Mouse (Mus musculus): ENCODE results near the gene Camk1d. TPM values are rescaled to one million over a fixed set of nuclear protein-coding genes. Genes with fewer than 3 reads are reported as not detected.
"Not testable (repeated sequence)": the region's sequence is repeated elsewhere in the genome, so short reads cannot be mapped to it uniquely, and the experiment has no call there.

Camk1d gene
- total RNA-seq, 1 experiment from 2014 or later = 7.4 TPM

GRCm38 (mm10) chr2:5396415-5396814, 317.9 kb downstream of the Camk1d start:
- DNase-seq = no peak

DNA sequence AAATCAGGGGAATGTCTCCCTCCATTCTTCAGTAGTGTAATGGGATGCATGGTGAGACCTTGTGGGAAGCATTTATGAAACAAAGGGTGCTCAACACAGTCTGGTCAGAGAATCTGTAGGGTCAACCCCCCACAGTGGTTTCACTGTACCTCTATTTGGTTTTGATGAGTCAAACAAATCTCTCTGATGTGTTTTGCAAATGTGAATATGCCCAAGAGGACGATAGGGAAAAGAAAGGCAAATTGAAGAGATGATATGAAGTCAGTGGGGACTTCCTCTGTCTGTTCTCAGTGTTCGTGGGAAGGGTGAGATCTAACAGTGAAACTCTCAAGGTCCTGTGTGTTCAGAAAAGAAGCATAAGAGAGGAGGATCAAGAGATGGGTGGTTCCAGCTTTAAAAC, 318.4 kb downstream of the Camk1d start:
- no peak for DNase-seq

DNA sequence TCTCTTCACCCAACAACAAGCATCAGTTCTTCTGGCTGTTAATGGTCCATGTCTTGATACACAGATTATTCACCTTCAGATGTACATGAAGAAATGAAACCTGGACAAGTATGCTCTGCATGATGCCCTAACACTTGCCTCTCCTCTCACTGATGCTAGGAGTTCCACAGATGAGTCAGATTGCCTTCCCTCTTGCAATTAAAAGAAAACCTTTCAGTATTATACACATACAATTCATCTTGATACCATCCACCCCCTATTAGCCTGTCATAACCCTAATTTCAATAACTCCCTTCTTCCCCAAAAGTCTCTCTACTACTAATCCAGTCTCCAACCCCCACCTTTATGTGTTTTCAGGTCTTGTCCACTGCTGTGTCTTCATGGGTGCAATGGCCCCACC, 321.4 kb downstream of the Camk1d start:
- no peak for DNase-seq

- DNase-seq = no peak
Measured at GRCm38 (mm10) chr2:5392470-5392869, 321.8 kb downstream of the Camk1d start.

DNA sequence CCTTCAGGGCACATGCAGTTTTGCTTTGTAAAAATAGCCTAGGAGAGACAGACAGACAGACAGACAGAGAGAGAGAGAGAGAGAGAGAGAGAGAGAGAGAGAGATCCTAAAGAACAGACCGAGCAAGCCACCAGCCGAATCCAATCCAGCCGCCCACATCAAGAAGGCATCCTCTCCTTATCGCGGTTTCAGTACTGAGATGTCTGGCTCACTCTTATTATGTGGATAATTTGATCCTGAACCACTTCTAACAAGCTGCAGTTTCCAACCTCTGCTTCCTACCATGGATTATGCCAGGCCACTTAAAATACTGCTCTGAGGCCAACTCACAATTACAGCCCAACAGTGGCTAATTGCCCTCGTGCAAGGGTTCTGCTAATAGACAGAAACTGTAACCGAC, 325.9 kb downstream of the Camk1d start:
- DNase-seq = no peak

DNA sequence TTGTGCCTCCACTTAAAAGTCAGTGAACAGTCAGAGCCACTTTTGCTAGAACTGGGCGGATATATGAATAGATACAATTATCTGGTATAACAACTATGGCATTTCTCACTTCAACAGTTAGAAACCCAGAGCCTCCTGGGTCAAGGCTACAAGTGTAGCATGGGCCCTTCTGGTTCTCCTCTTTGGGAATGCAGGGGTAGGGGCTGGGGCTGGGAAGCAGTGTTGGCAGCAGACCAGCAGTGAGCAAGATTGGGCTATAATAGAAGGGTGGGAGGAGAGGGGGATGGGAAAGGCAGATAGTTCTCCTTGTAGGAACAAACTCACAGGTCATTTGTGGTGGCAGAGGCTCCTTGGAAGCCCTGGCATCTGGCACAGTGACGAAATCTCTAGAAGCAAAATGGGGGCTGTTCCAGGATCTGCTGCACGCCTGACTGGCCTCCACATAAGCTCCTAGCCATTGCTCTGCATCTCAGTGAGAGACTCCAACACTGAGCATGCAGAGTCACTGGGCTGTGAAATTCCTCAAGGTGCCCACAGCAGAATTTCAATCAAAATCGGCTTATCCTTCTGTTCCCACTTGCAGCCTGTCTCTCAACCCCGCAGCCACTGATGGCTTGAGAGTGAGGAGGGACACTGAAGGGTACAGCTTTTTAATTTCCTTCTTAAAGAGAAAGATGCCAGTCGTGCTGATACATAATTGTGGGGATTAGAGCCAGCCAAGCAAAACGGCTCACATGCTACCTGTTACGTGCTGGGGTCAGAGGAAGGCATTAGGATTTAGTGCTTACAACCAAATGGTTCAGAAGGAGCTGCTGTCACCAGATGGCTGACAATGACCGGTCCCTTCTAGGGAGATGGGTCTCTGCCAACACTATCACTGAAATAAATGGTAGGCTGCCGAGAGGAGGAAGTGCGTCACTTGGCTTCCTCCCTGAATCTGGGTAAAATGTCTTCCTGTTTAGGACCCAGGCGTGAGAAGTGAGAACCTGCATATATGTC, 332.3 kb downstream of the Camk1d start:
- no peak for DNase-seq

DNA sequence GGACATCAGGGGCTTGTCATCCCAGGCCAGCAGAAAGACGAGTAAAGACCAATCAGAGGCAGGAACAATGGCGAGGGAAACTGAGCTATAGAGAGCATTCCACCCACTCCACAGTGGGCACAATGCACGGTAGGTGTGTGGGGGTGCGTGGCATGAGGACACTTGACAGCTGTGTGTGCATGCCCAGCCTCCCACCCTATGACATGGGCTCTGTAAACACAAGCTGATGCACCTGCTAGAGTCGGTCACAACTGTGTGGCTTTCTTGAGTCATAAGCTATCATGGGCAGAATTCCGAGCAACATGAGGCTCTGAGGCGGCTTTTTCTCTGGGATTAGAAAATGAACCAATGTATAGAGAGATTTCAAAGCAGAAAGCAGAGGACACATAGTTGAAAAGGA, 333.3 kb downstream of the Camk1d start:
- DNase-seq = no peak

DNA sequence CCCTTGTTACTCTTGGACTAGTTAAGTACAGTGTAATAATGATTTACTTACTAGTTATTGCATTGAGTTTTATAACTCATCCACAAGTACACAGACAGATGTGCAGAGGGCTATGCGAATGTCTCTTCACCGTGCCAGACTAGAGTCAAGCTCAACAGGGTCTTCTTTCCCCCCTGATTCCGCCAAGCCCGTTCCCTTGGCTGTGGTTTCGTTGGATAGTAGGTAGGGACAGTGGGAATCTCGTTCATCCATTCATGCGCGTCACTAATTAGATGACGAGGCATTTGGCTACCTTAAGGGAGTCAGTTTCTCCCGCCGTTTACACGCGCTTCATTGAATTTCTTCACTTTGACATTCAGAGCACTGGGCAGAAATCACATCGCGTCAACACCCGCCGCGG, 335.4 kb downstream of the Camk1d start:
- not testable (repeated sequence) for DNase-seq

- no peak for DNase-seq
Measured at GRCm38 (mm10) chr2:5378066-5378672, 336.1 kb downstream of the Camk1d start.

GRCm38 (mm10) chr2:5372886-5373429, 341.4 kb downstream of the Camk1d start:
- DNase-seq = no peak

DNA sequence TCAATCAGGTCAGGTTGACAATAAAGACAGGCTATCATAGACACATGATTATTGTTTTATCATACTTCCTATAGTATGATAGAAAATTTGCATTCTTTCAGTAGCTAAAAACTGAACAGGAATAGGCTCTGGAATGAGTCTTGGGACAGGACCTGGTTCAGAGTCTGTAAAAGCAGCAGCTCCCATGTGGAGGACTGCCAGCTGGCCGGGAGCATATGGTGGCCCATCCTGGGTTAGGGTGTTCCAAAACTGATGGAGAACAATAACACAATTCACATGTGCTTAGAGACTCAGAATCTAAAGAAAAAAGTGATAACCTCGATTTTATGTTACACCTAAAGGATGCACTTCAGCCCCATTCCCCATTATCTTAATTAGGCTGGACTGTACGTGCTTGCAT, 343.0 kb downstream of the Camk1d start:
- no peak for DNase-seq

DNA sequence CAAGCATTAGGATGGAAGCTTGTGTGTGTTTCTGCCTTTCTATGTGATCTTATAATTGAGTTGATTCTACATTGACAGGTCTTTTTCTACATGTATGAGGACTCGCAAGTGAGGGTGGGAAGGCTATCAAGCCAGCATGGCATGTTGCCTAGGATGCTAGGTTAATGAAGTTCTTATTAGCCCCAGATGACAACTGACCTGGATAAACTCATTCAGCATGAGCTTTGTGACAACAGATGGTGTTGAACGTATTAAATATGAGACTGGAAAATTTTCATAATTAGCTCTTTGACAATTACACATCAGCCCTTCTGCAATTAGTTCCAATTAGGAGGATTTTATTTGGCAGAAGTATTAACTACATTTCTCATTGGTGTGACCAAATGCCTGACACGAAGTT, 343.7 kb downstream of the Camk1d start:
- no peak for DNase-seq

GRCm38 (mm10) chr2:5363836-5364235, 350.5 kb downstream of the Camk1d start:
- DNase-seq = no peak

DNA sequence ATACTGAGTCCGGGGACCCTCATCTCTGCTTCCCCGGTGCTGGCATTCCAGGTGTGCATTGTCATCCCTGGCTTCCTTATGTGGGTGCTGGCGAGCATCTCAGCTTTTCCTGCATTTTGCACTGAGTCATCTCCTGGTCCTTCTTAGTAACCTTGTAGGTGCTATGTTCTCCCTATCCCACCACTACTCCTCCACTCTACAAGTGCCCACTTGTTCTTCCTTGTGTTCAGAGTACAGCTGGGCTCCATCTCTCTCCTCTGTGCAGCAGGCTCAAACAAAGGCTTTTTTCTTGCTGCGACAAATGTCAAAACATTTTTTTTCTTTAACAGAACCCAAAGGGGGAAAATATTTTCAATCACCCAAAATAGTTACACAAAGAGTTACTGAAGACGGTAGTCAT, 356.3 kb downstream of the Camk1d start:
- DNase-seq = no peak

- no peak for DNase-seq
Measured at GRCm38 (mm10) chr2:5357056-5357455, 357.3 kb downstream of the Camk1d start.

DNA sequence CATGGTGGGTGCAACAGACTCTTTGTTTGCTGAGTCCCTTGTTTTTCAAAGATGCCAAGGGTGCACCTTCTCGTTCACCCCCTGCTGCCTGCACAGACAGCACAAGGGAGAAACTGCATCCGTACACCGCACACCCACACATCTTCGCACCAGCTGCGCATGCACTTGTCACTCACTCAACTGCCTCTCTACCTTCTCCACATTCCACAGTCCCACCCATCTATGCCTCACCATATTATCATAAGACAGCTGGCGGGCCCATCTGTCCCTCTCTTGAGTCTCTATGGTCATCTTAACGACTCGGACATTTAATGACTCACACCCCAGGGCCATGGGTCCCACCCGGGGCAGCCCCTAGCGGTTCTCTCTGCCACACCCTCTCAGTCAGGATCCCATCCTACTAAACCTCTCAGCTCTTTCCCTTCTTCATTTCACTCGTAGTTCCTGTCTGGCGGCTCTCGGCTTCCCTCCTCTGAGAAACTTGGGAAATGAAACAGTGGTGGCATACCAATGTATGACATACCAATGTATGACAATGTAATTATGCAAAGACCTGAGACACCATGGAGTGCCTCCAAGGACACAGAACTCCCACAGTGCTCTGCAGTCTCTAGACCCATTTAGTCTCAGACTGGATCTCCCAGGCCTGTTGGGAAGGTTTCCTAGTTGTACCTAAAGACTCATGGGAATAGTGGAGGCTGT, 361.3 kb downstream of the Camk1d start:
- no peak for DNase-seq

DNA sequence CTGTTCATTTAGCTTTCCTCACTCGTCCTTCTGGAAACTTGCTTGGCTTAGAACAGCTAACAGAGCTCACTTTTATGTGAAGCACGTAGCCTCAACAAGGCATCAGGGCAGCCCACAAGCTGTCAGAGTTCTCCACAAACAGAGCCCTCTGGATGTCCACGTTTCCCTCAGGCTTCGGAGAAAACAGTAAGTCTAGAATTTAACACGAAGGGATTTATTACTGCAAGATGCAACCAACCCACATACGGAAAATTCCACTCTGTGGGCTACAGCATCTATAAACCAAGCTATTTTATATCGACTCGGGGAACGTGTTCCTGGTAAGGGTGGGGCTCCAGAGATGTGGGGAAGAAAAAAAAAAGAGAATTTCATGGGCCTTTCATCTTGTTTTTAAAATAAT, 369.0 kb downstream of the Camk1d start:
- DNase-seq = no peak

- DNase-seq = no peak
Measured at GRCm38 (mm10) chr2:5327533-5328250, 386.6 kb downstream of the Camk1d start.

GRCm38 (mm10) chr2:5324806-5325205, 389.5 kb downstream of the Camk1d start:
- DNase-seq = no peak

GRCm38 (mm10) chr2:5321660-5322295, 392.5 kb downstream of the Camk1d start:
- DNase-seq = no peak

GRCm38 (mm10) chr2:5319138-5319537, 395.2 kb downstream of the Camk1d start:
- DNase-seq = no peak

DNA sequence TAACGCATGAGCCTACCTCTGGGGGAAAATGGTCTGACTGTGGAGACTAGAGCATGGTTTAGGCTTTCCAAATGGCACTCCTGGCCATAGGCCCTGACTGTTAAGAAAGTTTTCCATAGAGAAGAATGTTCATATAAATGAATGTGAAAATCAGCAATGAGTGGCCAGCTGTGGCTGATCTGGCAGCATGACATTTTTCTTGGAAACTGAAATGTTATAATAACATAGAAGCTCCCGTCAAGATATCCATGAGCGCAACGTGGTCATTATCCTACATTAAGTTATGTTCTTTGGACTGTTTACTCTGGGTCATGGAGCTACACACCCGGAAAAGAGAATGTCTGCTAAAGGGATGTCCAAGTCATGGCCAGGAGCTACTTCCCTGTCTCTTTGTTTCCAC, 397.6 kb downstream of the Camk1d start:
- DNase-seq = no peak

All from adrenal gland, postnatal 14 days (tissue).